In the genomic region with DNA sequence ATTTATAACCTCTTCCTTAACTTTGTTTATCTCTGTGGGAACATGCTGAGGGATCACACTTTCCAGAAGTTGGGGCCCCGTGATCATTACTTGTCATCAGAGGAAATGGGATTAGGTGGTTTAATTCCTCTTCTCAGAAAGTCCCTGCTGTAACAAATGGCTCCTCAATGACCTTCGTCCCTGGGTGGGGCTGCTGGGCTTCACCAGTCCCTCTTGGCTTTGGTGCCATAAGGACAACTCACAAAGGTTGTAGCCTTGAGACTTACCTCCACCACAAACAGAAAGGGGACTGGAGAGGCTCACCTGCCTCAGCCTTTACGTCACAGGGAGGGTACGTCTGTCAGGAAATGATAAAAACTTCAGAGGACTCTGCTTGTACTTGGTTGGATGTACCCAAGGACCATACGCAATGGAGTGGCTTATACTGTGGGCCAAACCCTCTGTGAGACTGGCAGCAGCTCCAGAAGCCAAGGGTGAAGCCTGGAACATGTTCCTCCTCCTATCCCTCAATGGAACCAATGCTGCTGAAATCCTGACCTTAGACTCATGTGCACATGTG, we compare ENCODE assay signal across 15 mouse cellular contexts.
A peak's percentile ranks its signal among the peaks of the same experiment; 100 is the strongest.
DNase-seq lines count a peak whose midpoint lies in the region; ATAC-seq and TF ChIP-seq lines count a peak whose summit lies in the region.
"Had no signal": no experiment of that assay in that cellular context is flagged by ENCODE, and none has a peak within 500 bp of the region (broad histone marks: within the 10 kb centered on the region; RNA-seq: fewer than 3 reads in every experiment).

No protein-coding gene starts in this region.

- 83% methylated on average over 5 of the region's 5 CpGs for WGBS in hindbrain, embryonic 10.5 days
- 84% methylated on average over 5 of the region's 5 CpGs for WGBS in hindbrain, embryonic 11.5 days
- 62% methylated on average over 5 of the region's 5 CpGs for WGBS in intestine, embryonic 15.5 days
- WGBS in liver, embryonic 14.5 days (ENCODE audit: insufficient replicate concordance), result 21% methylated on average over 5 of the region's 5 CpGs

- 0 out of 2 replicates have a peak, but pooled peaks cover 5% of the 10 kb centered on the region for H3K27me3 ChIP-seq in hindbrain, embryonic 10.5 days (ENCODE audit: insufficient read depth, poor library complexity, severe bottlenecking)
- no peaks in the 10 kb centered on the region for H3K27me3 ChIP-seq in hindbrain, embryonic 11.5 days (ENCODE audit: control insufficient read depth, insufficient read depth, low read length)
- H3K27me3 ChIP-seq in intestine, embryonic 15.5 days (replicated peaks), result no peaks in the 10 kb centered on the region
- no peaks in the 10 kb centered on the region for H3K27me3 ChIP-seq in liver, embryonic 14.5 days (ENCODE audit: control insufficient read depth, insufficient read depth, low read length)
- H3K27me3 ChIP-seq: embryonic facial prominence, embryonic 12.5 days; neural tube, embryonic 15.5 days had no signal

- no peak overlapping the region for H3K4me3 ChIP-seq in hindbrain, embryonic 10.5 days
- H3K4me3 ChIP-seq in hindbrain, embryonic 11.5 days (ENCODE audit: low read depth, low read length), result no peak overlapping the region
- no peak overlapping the region for H3K4me3 ChIP-seq in intestine, embryonic 15.5 days (replicated peaks)
- peak overlapping the region in 1 of 2 experiments; percentile 7; a peak in 1 of 4 replicates for H3K4me3 ChIP-seq in liver, embryonic 14.5 days (ENCODE audit: insufficient read depth in 1 of 2, low read depth in 2 of 2, low read length in 2 of 2)
- H3K4me3 ChIP-seq: embryonic facial prominence, embryonic 12.5 days; gastrocnemius, adult 2 months; neural tube, embryonic 15.5 days had no signal

- TF ChIP-seq EP300 in liver, embryonic 14.5 days (IDR thresholded peaks at IDR 0.05; ENCODE audit: low read depth), result peak; percentile 63

- H3K27ac ChIP-seq in hindbrain, embryonic 10.5 days, result 0 out of 2 replicates have a peak overlapping the region, but pooled peaks have one; percentile 8
- no peak overlapping the region for H3K27ac ChIP-seq in hindbrain, embryonic 11.5 days (ENCODE audit: low read depth, low read length)
- no peak overlapping the region for H3K27ac ChIP-seq in intestine, embryonic 15.5 days
- H3K27ac ChIP-seq in liver, embryonic 14.5 days, result peak overlapping the region; percentile 82
- H3K27ac ChIP-seq: embryonic facial prominence, embryonic 12.5 days; gastrocnemius, adult 2 months; neural tube, embryonic 15.5 days had no signal

- H3K9me3 ChIP-seq in hindbrain, embryonic 10.5 days, result no peaks in the 10 kb centered on the region
- no peaks in the 10 kb centered on the region for H3K9me3 ChIP-seq in hindbrain, embryonic 11.5 days (ENCODE audit: control insufficient read depth, low read length)
- no peaks in the 10 kb centered on the region for H3K9me3 ChIP-seq in intestine, embryonic 15.5 days
- H3K9me3 ChIP-seq in liver, embryonic 14.5 days (ENCODE audit: control insufficient read depth, low read length), result no peaks in the 10 kb centered on the region
- H3K9me3 ChIP-seq: embryonic facial prominence, embryonic 12.5 days; neural tube, embryonic 15.5 days had no signal

- no peak for ATAC-seq in hindbrain, embryonic 11.5 days (ENCODE audit: low FRiP score)
- peak; percentile 52 for ATAC-seq in intestine, embryonic 15.5 days
- ATAC-seq in liver, embryonic 14.5 days (ENCODE audit: insufficient read depth), result peak; percentile 82
- no peak for ATAC-seq in frontal cortex, adult (ENCODE audit: low TSS enrichment)
- ATAC-seq: lung, postnatal 0 days had no signal

- no peaks in the 10 kb centered on the region for H3K36me3 ChIP-seq in hindbrain, embryonic 10.5 days
- no peaks in the 10 kb centered on the region for H3K36me3 ChIP-seq in hindbrain, embryonic 11.5 days (ENCODE audit: control insufficient read depth, insufficient read depth, low read length)
- H3K36me3 ChIP-seq in intestine, embryonic 15.5 days, result no peaks in the 10 kb centered on the region
- no peaks in the 10 kb centered on the region for H3K36me3 ChIP-seq in liver, embryonic 14.5 days (replicated peaks; ENCODE audit: control insufficient read depth, insufficient read depth, low read depth)
- H3K36me3 ChIP-seq: embryonic facial prominence, embryonic 12.5 days; neural tube, embryonic 15.5 days had no signal

- peaks cover 14% of the 10 kb centered on the region; the same call in 1 of the 2 replicates for H3K4me1 ChIP-seq in hindbrain, embryonic 10.5 days (replicated peaks)
- no peaks in the 10 kb centered on the region for H3K4me1 ChIP-seq in hindbrain, embryonic 11.5 days (replicated peaks; ENCODE audit: control insufficient read depth, insufficient read depth, low read length)
- H3K4me1 ChIP-seq in intestine, embryonic 15.5 days (replicated peaks), result peaks cover 10% of the 10 kb centered on the region; the same call in 1 of the 2 replicates
- peaks cover 15 to 36% of the 10 kb centered on the region in 2 experiments for H3K4me1 ChIP-seq in liver, embryonic 14.5 days (replicated peaks; ENCODE audit: control insufficient read depth in 2 of 2, insufficient read depth in 2 of 2, low read length in 1 of 2)

- intact Hi-C loops in left cerebral cortex, postnatal 14 days (cut with DNase I), result no loop called here

- no peak for TF ChIP-seq CTCF in liver, embryonic 14.5 days (IDR thresholded peaks at IDR 0.05; ENCODE audit: low read depth)

- no peak for DNase-seq in hindbrain, embryonic 10.5 days (ENCODE audit: low spot score)
- no peak for DNase-seq in hindbrain, embryonic 11.5 days (ENCODE audit: low spot score)
- DNase-seq in c-Kit-positive CD71-positive TER-119-positive erythroid progenitor cells, embryonic 14.5 days (ENCODE audit: low spot score), result peak; percentile 57
- peak; percentile 61 to 65 (median 62) for DNase-seq in liver, embryonic 14.5 days (ENCODE audit: low read depth in 3 of 3, low spot score in 3 of 3)
- DNase-seq in left cerebral cortex, postnatal 14 days (ENCODE audit: low spot score in 2 of 2), result no peak
- DNase-seq in ovary, postnatal 14 days (ENCODE audit: low spot score), result no peak
- DNase-seq: B cell, adult 2 months; cerebellum, postnatal 10 days; gastrocnemius, adult 2 months; midbrain, embryonic 14.5 days had no signal

- H3K9ac ChIP-seq in hindbrain, embryonic 11.5 days (ENCODE audit: low read depth, low read length), result no peak overlapping the region
- no peak overlapping the region for H3K9ac ChIP-seq in intestine, embryonic 15.5 days
- peak overlapping the region; percentile 48 for H3K9ac ChIP-seq in liver, embryonic 14.5 days (replicated peaks)
- H3K9ac ChIP-seq: embryonic facial prominence, embryonic 12.5 days; neural tube, embryonic 15.5 days had no signal

- H3K4me2 ChIP-seq in hindbrain, embryonic 11.5 days (replicated peaks; ENCODE audit: low read depth, low read length), result no peak overlapping the region
- H3K4me2 ChIP-seq in intestine, embryonic 15.5 days (replicated peaks), result no peak overlapping the region
- peak overlapping the region; percentile 50 for H3K4me2 ChIP-seq in liver, embryonic 14.5 days (ENCODE audit: low read depth)
- H3K4me2 ChIP-seq: embryonic facial prominence, embryonic 12.5 days; neural tube, embryonic 15.5 days had no signal

Comparison
In these comparisons a context has a peak if more than half of its experiments do, and no peak if none do; other contexts are left out.
1. H3K27ac ChIP-seq: peak in hindbrain, embryonic 10.5 days (single experiment) and liver, embryonic 14.5 days (single experiment); none in hindbrain, embryonic 11.5 days (single experiment) and intestine, embryonic 15.5 days (single experiment).
2. DNase-seq: peak in c-Kit-positive CD71-positive TER-119-positive erythroid progenitor cells, embryonic 14.5 days (single experiment) and liver, embryonic 14.5 days (3 of 3); none in hindbrain, embryonic 10.5 days (single experiment), hindbrain, embryonic 11.5 days (single experiment), left cerebral cortex, postnatal 14 days (0 of 2) and ovary, postnatal 14 days (single experiment).
3. ATAC-seq: peak in intestine, embryonic 15.5 days (single experiment) and liver, embryonic 14.5 days (single experiment); none in hindbrain, embryonic 11.5 days (single experiment) and frontal cortex, adult (single experiment).